Mouse (Mus musculus): ENCODE results near the gene Polr3h. TPM values are rescaled to one million over a fixed set of nuclear protein-coding genes. Genes with fewer than 3 reads are reported as not detected.

The Polr3h gene
- polyA plus RNA-seq, 1 experiment from 2014 or later = 57.0 TPM

DNA sequence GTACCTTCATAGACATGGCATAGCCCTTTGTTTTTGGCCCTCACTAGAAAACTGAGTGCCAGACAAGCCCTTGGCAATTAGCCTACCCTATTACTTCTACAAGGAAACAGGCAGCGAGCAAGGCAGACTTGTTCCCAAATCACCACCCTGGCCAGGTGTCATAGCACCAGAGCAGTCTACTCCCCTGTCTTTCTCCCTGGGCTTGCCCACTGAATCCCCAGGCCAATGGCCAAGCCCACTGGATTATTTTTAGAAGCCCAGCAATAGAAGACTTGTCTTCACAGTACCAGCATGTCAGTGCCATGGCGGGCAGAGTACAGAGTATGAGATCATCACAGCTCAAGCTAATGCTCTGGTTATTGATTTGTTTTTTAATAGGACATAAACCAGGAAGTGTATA, 27.3 kb downstream of the Polr3h start:
- no peak overlapping the region for H3K4me2 ChIP-seq (ENCODE audit: low read depth, low read length)
- H3K4me3 ChIP-seq (ENCODE audit: low read depth, low read length) = no peak overlapping the region
- no peak for TF ChIP-seq CTCF (IDR thresholded peaks at IDR 0.05; ENCODE audit: low read depth)
- H3K4me1 ChIP-seq (ENCODE audit: insufficient read depth) = peaks cover 14% of the 10 kb centered on the region
- no peaks in the 10 kb centered on the region for H3K27me3 ChIP-seq (ENCODE audit: insufficient read depth, low read length)
- peak overlapping the region; percentile 55 for H3K27ac ChIP-seq (ENCODE audit: low read depth)
- H3K9ac ChIP-seq (replicated peaks) = no peak overlapping the region
- 83% methylated on average over 2 of the region's 2 CpGs for WGBS (ENCODE audit: insufficient replicate concordance)
- DNase-seq (no peak), ATAC-seq (no peak)
- no peaks in the 10 kb centered on the region for H3K9me3 ChIP-seq (ENCODE audit: low read length)
- H3K36me3 ChIP-seq (replicated peaks; ENCODE audit: insufficient read depth, low read length) = peaks cover 56% of the 10 kb centered on the region

DNA sequence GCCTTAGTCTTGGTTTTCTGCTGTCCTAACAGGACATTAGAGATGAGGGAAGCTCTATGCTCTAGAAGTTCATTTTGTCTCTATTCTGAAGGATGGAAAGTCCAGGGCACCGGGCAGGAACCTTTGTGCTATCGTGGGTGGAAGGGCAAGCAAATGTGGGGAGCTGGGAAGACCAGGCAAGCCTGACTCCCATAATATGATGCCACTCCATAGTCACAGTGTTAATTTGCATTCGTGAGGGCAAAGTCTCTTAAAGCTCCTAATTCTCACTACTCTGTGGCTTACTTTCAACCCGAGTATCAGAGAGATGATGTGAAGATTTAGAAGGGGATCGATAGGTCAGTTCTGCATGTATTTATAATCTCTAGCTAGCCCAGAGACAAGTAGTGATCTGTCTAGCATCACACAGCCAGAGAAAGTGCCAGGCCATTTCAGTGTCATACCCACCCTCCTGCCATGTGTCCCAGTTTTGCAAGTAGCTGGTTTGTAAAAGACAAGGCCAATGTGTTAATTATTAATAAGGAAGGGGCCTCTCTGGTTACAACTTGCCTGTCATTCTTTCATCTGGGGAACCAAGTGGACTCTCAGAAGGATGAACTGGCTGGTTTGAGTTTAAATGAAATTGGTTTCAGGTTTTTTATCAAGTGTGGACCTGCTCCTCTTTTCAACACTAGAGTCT, 28.3 kb downstream of the Polr3h start:
- Histone ChIP-seq H3K9ac (replicated peaks) (no peak overlapping the region), H3K36me3 (replicated peaks; ENCODE audit: insufficient read depth, low read length) (peaks cover 47% of the 10 kb centered on the region), H3K4me3 (ENCODE audit: low read depth, low read length) (no peak overlapping the region), H3K4me2 (ENCODE audit: low read depth, low read length) (no peak overlapping the region; the same call in 1 of the 2 replicates), H3K4me1 (ENCODE audit: insufficient read depth) (peaks cover 14% of the 10 kb centered on the region), H3K27ac (ENCODE audit: low read depth) (peak overlapping the region; percentile 55; the same call in 1 of the 2 replicates), H3K27me3 (ENCODE audit: insufficient read depth, low read length) (no peaks in the 10 kb centered on the region), H3K9me3 (ENCODE audit: low read length) (no peaks in the 10 kb centered on the region)
- ATAC-seq (peak; percentile 79), DNase-seq (no peak)
- WGBS (ENCODE audit: insufficient replicate concordance) = 67% methylated on average over 5 of the region's 5 CpGs
- TF ChIP-seq EP300 (IDR thresholded peaks at IDR 0.05; ENCODE audit: low read depth) (no peak), CTCF (IDR thresholded peaks at IDR 0.05; ENCODE audit: low read depth) (no peak)

DNA sequence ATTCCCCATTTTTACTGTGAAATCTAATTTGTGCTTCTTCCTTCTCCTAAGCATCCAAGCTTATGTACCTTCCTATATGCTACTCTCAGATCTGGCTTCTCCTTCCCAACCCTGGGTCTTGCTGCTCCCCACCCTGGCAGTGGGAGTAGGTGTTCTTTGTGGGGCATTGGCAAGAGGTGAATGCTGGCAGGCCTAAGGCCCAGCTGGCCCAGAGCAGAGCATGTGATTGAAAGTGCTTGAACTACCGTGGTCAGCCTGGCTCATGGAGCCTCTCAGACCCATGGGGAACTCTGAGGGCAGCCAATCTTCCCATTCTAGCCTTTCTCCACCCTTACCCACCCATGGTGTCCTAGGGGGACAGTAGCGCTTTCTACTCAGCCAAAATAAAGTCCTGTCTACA, 29.6 kb downstream of the Polr3h start:
- ATAC-seq = no peak
- TF ChIP-seq EP300 (IDR thresholded peaks at IDR 0.05; ENCODE audit: low read depth) = no peak
- TF ChIP-seq CTCF (IDR thresholded peaks at IDR 0.05; ENCODE audit: low read depth) = no peak
- DNase-seq = no peak
- Histone ChIP-seq H3K27me3 (ENCODE audit: insufficient read depth, low read length) (no peaks in the 10 kb centered on the region), H3K9me3 (ENCODE audit: low read length) (no peaks in the 10 kb centered on the region), H3K9ac (replicated peaks) (no peak overlapping the region; the same call in 1 of the 2 replicates), H3K4me3 (ENCODE audit: low read depth, low read length) (no peak overlapping the region), H3K27ac (ENCODE audit: low read depth) (peak overlapping the region; percentile 20; the same call in 1 of the 2 replicates), H3K36me3 (replicated peaks; ENCODE audit: insufficient read depth, low read length) (peaks cover 45% of the 10 kb centered on the region), H3K4me1 (ENCODE audit: insufficient read depth) (peaks cover 27% of the 10 kb centered on the region), H3K4me2 (ENCODE audit: low read depth, low read length) (no peak overlapping the region)
- 90% methylated on average over 2 of the region's 2 CpGs for WGBS (ENCODE audit: insufficient replicate concordance)

DNA sequence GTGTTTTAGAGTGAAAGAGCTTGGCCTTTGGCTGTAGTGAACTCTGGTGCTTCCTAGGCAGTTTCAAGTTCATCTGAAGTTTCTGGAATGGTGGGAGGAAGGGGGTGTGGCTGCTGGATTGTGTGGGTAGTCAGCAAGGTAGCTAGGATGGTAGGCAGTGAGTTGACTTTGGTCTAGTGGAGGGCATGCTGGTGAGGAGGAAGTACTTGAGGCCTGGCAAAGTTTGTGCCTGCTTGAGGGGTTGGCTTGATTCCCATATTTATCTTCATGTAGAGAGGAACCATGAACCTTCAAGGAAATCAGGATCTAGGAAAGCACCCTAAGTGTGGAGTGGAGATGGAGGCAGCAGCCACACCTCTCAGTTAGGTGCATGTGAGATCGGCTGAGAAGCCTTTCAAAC, 32.0 kb downstream of the Polr3h start:
- 69% methylated on average over 1 of the region's 1 CpGs for WGBS (ENCODE audit: insufficient replicate concordance)
- Histone ChIP-seq H3K4me1 (ENCODE audit: insufficient read depth) (peaks cover 30% of the 10 kb centered on the region), H3K9me3 (ENCODE audit: low read length) (no peaks in the 10 kb centered on the region), H3K4me2 (ENCODE audit: low read depth, low read length) (no peak overlapping the region), H3K36me3 (replicated peaks; ENCODE audit: insufficient read depth, low read length) (peaks cover 54% of the 10 kb centered on the region), H3K27me3 (ENCODE audit: insufficient read depth, low read length) (no peaks in the 10 kb centered on the region), H3K27ac (ENCODE audit: low read depth) (no peak overlapping the region), H3K4me3 (ENCODE audit: low read depth, low read length) (no peak overlapping the region), H3K9ac (replicated peaks) (no peak overlapping the region)
- TF ChIP-seq CTCF (IDR thresholded peaks at IDR 0.05; ENCODE audit: low read depth) (no peak), EP300 (IDR thresholded peaks at IDR 0.05; ENCODE audit: low read depth) (no peak)
- ATAC-seq (no peak), DNase-seq (no peak)

DNA sequence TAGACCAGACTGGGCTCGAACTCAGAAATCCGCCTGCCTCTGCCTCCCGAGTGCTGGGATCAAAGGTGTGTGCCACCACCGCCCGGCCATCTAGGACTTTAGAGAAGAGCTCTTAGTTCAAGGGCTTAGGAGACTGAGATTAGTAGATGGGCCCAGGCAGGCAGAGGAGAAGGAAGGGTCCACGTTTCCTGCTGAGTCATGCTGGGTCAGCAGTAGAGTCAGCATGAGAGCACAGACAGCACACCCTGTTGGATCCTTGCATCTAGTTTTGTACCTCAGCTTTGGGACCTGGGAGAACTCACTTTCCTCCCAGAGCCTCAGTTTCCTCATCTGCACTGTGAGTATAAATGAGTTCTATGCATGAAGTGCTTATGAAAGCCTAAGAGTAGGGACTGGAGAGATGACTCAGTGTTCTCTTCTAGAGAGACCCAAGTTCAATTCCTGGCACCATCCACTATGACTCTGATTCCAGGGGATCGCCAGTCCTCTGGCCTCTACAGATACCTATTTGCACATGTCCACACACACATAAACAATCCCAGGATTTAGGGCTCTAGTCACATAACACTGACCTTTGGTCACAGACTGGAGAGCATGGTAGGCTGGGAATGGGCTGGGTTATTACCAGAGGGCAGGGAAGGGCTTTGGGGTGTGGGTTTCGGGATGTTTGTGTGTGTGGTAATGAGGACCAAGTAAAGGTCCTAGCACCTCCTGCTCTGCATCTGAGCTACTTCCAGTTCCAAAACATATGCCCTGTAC, 34.0 kb downstream of the Polr3h start:
- peak; percentile 73 for ATAC-seq
- WGBS (ENCODE audit: insufficient replicate concordance) = 73% methylated on average over 8 of the region's 8 CpGs
- peak overlapping the region; percentile 63 for H3K27ac ChIP-seq (ENCODE audit: low read depth)
- H3K36me3 ChIP-seq (replicated peaks; ENCODE audit: insufficient read depth, low read length) = peaks cover 61% of the 10 kb centered on the region
- H3K4me3 ChIP-seq (ENCODE audit: low read depth, low read length) = no peak overlapping the region
- H3K4me2 ChIP-seq (ENCODE audit: low read depth, low read length) = peak overlapping the region; percentile 42; the same call in 1 of the 2 replicates
- no peaks in the 10 kb centered on the region for H3K9me3 ChIP-seq (ENCODE audit: low read length)
- peaks cover 24% of the 10 kb centered on the region for H3K4me1 ChIP-seq (ENCODE audit: insufficient read depth)
- DNase-seq = peak; percentile 56
- H3K9ac ChIP-seq (replicated peaks) = no peak overlapping the region
- TF ChIP-seq CTCF (IDR thresholded peaks at IDR 0.05; ENCODE audit: low read depth) (peak; percentile 34), EP300 (IDR thresholded peaks at IDR 0.05; ENCODE audit: low read depth) (no peak)
- no peaks in the 10 kb centered on the region for H3K27me3 ChIP-seq (ENCODE audit: insufficient read depth, low read length)

DNA sequence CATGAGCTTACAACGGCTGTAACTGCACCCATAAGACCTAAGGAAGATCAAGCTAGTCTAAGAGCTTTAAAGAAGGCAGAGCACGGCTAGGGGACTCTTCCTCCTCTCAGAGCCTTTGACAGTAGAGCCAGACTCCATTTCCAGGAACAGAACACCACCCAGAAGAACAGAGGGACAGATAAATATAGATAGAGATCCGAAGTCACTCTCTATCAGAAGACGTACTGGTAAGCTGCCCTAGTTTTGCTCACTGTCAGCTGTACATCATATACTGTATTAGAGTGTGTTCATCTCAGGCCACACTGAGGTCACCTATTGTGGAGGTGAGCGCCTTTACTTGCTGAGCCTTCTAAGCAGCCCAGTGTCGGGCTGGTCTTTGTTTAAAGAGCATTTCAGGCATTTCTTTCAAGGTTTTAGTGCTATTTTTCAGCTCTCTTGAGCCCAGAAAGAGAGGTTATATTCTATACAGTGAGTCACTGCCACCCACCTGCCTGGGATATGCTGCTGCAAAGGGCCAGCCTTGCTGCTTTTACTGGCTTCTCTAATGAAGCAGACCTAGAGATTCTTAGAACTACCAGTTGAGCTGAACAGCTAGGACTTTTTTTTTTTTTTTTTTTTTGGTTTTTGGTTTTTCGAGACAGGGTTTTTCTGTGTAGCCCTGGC, 34.8 kb downstream of the Polr3h start:
- WGBS (ENCODE audit: insufficient replicate concordance) = 70% methylated on average over 7 of the region's 7 CpGs
- H3K4me2 ChIP-seq (ENCODE audit: low read depth, low read length) = peak overlapping the region; percentile 4; the same call in 1 of the 2 replicates
- no peaks in the 10 kb centered on the region for H3K9me3 ChIP-seq (ENCODE audit: low read length)
- H3K9ac ChIP-seq (replicated peaks) = no peak overlapping the region
- no peak overlapping the region for H3K4me3 ChIP-seq (ENCODE audit: low read depth, low read length)
- H3K4me1 ChIP-seq (ENCODE audit: insufficient read depth) = peaks cover 22% of the 10 kb centered on the region
- DNase-seq (no peak), ATAC-seq (no peak)
- H3K27ac ChIP-seq (ENCODE audit: low read depth) = peak overlapping the region; percentile 63
- no peaks in the 10 kb centered on the region for H3K27me3 ChIP-seq (ENCODE audit: insufficient read depth, low read length)
- TF ChIP-seq EP300 (IDR thresholded peaks at IDR 0.05; ENCODE audit: low read depth) (no peak), CTCF (IDR thresholded peaks at IDR 0.05; ENCODE audit: low read depth) (no peak)
- peaks cover 60% of the 10 kb centered on the region for H3K36me3 ChIP-seq (replicated peaks; ENCODE audit: insufficient read depth, low read length)
